31 mouse cellular contexts compared by ENCODE assay signal in genomic region chr2:132784039-132784438, GRCm38 (mm10). TPM values are rescaled to one million over a fixed set of nuclear protein-coding genes. Genes with fewer than 3 reads are reported as not detected.
DNase-seq lines count a peak whose midpoint lies in the region; ATAC-seq and TF ChIP-seq lines count a peak whose summit lies in the region.
"Had no signal": no experiment of that assay in that cellular context is flagged by ENCODE, and none has a peak within 500 bp of the region (broad histone marks: within the 10 kb centered on the region; RNA-seq: fewer than 3 reads in every experiment).

No protein-coding gene starts in this region.

- H3K9ac ChIP-seq in midbrain, embryonic 15.5 days: no peak overlapping the region
- no peak overlapping the region for H3K9ac ChIP-seq in midbrain, embryonic 13.5 days (replicated peaks)
- H3K9ac ChIP-seq: embryonic facial prominence, embryonic 15.5 days; forebrain, embryonic 12.5 days; heart, embryonic 15.5 days; hindbrain, embryonic 12.5 days; limb, embryonic 15.5 days; liver, embryonic 13.5 days; neural tube, embryonic 13.5 days had no signal

- WGBS in midbrain, embryonic 15.5 days: 83% methylated on average over 6 of the region's 6 CpGs
- 82% methylated on average over 6 of the region's 6 CpGs for WGBS in midbrain, embryonic 13.5 days
- 83% methylated on average over 6 of the region's 6 CpGs for WGBS in thymus, adult 2 months

- H3K27ac ChIP-seq in midbrain, embryonic 15.5 days: no peak overlapping the region
- no peak overlapping the region for H3K27ac ChIP-seq in midbrain, embryonic 13.5 days
- no peak overlapping the region for H3K27ac ChIP-seq in thymus, adult 2 months (ENCODE audit: control insufficient read depth, insufficient read depth, low read length)
- H3K27ac ChIP-seq: embryonic facial prominence, embryonic 10.5 days; embryonic facial prominence, embryonic 15.5 days; forebrain, embryonic 12.5 days; heart, embryonic 10.5 days; heart, embryonic 15.5 days; hindbrain, embryonic 12.5 days; limb, embryonic 10.5 days; limb, embryonic 15.5 days; liver, embryonic 13.5 days; neural tube, embryonic 13.5 days had no signal

- TF ChIP-seq POLR2A in thymus, adult 2 months (IDR thresholded peaks at IDR 0.05; ENCODE audit: control insufficient read depth, extremely low read depth, insufficient read depth, low read length, poor library complexity): no peak

- DNase-seq in cerebellum, postnatal 4 days (ENCODE audit: low spot score in 2 of 2): no peak
- DNase-seq in cerebellum, adult 9-10 months: peak; percentile 86
- peak; percentile 73 to 81 for DNase-seq in cerebellum, postnatal 36 days
- no peak for DNase-seq in kidney, postnatal 10 days
- DNase-seq in thymus, adult 2 months: no peak
- DNase-seq: adrenal gland, adult 8-10 months; gastrocnemius, postnatal 14 days; heart, adult 11 months; kidney, adult 9 months; kidney, postnatal 14 days; liver, embryonic 13.5 days; lung, adult 18-20 months; lung, postnatal 4 days; right cerebral cortex, postnatal 14 days; thymus, postnatal 14 days had no signal

- ATAC-seq in cerebellum, adult (ENCODE audit: insufficient number of reproducible peaks, low FRiP score, low TSS enrichment): peak; percentile 62; the same call in 1 of the 2 replicates
- ATAC-seq in midbrain, embryonic 15.5 days (replicated peaks): no peak
- no peak for ATAC-seq in midbrain, embryonic 13.5 days
- ATAC-seq: activated CD4-positive, CD25-positive, alpha-beta regulatory T cell, adult 4 months; intestine, embryonic 16.5 days; lung, postnatal 0 days had no signal

- H3K27me3 ChIP-seq in midbrain, embryonic 15.5 days (replicated peaks): no peaks in the 10 kb centered on the region
- 0 out of 2 replicates have a peak, but pooled peaks cover 3% of the 10 kb centered on the region for H3K27me3 ChIP-seq in midbrain, embryonic 13.5 days
- no peaks in the 10 kb centered on the region for H3K27me3 ChIP-seq in thymus, adult 2 months (ENCODE audit: control insufficient read depth, insufficient read depth, low read length)
- H3K27me3 ChIP-seq: hindbrain, embryonic 12.5 days; neural tube, embryonic 13.5 days had no signal

- peaks cover 8% of the 10 kb centered on the region for H3K4me1 ChIP-seq in midbrain, embryonic 15.5 days
- peaks cover 15% of the 10 kb centered on the region for H3K4me1 ChIP-seq in midbrain, embryonic 13.5 days (replicated peaks)
- H3K4me1 ChIP-seq in thymus, adult 2 months (replicated peaks; ENCODE audit: control insufficient read depth, insufficient read depth, low read length): peaks cover 4% of the 10 kb centered on the region

- TF ChIP-seq CTCF in thymus, adult 2 months (IDR thresholded peaks at IDR 0.05; ENCODE audit: borderline replicate concordance, control insufficient read depth, extremely low read depth, insufficient read depth, low read length, poor library complexity): no peak

- no peaks in the 10 kb centered on the region for H3K9me3 ChIP-seq in midbrain, embryonic 15.5 days
- H3K9me3 ChIP-seq in midbrain, embryonic 13.5 days: no peaks in the 10 kb centered on the region
- H3K9me3 ChIP-seq: embryonic facial prominence, embryonic 10.5 days; embryonic facial prominence, embryonic 15.5 days; forebrain, embryonic 12.5 days; heart, embryonic 10.5 days; heart, embryonic 15.5 days; hindbrain, embryonic 12.5 days; limb, embryonic 10.5 days; limb, embryonic 15.5 days; liver, embryonic 13.5 days; megakaryocyte, embryonic 14.5 days; neural tube, embryonic 13.5 days had no signal

- 0 out of 2 replicates have a peak overlapping the region, but pooled peaks have one; percentile 14 for H3K4me2 ChIP-seq in midbrain, embryonic 15.5 days
- no peak overlapping the region for H3K4me2 ChIP-seq in midbrain, embryonic 13.5 days (replicated peaks)
- H3K4me2 ChIP-seq: embryonic facial prominence, embryonic 15.5 days; forebrain, embryonic 12.5 days; heart, embryonic 15.5 days; hindbrain, embryonic 12.5 days; limb, embryonic 15.5 days; liver, embryonic 13.5 days; neural tube, embryonic 13.5 days had no signal

- H3K36me3 ChIP-seq in midbrain, embryonic 15.5 days (replicated peaks): no peaks in the 10 kb centered on the region
- H3K36me3 ChIP-seq in midbrain, embryonic 13.5 days: no peaks in the 10 kb centered on the region
- no peaks in the 10 kb centered on the region for H3K36me3 ChIP-seq in thymus, adult 2 months (ENCODE audit: control insufficient read depth, insufficient read depth, low read length)
- H3K36me3 ChIP-seq: embryonic facial prominence, embryonic 10.5 days; embryonic facial prominence, embryonic 15.5 days; forebrain, embryonic 12.5 days; heart, embryonic 10.5 days; heart, embryonic 15.5 days; hindbrain, embryonic 12.5 days; limb, embryonic 10.5 days; limb, embryonic 15.5 days; liver, embryonic 13.5 days; neural tube, embryonic 13.5 days had no signal

- H3K4me3 ChIP-seq in midbrain, embryonic 15.5 days: no peak overlapping the region
- H3K4me3 ChIP-seq in midbrain, embryonic 13.5 days (replicated peaks): no peak overlapping the region
- H3K4me3 ChIP-seq in thymus, adult 2 months (ENCODE audit: control insufficient read depth, insufficient read depth, low read length): no peak overlapping the region
- H3K4me3 ChIP-seq: embryonic facial prominence, embryonic 10.5 days; embryonic facial prominence, embryonic 15.5 days; forebrain, embryonic 12.5 days; heart, embryonic 10.5 days; heart, embryonic 15.5 days; hindbrain, embryonic 12.5 days; limb, embryonic 10.5 days; limb, embryonic 15.5 days; liver, embryonic 13.5 days; megakaryocyte, embryonic 14.5 days; neural tube, embryonic 13.5 days had no signal

RNA-seq across cellular contexts. Expression of gene Chgb, which starts 3.0 kb away (rescaled TPM):
- 87.9 and 97.5 TPM in 2 replicates for polyA plus RNA-seq in midbrain, embryonic 15.5 days (2015; fragmentation: Nextera tagmentation; extraction: Ambion mirVana)
- polyA plus RNA-seq in midbrain, embryonic 13.5 days (2015; fragmentation: Nextera tagmentation; extraction: Ambion mirVana): 66.3 and 77.7 TPM in 2 replicates
- polyA plus RNA-seq in thymus, adult 2 months (2012; rRNA removed): 0.04 and 0.08 TPM in 2 replicates

RNA-seq across cellular contexts. Expression of gene Trmt6, which starts 31.8 kb away (rescaled TPM):
- polyA plus RNA-seq in midbrain, embryonic 15.5 days (2015; fragmentation: Nextera tagmentation; extraction: Ambion mirVana): 17.8 and 21.8 TPM in 2 replicates
- 25.0 and 33.5 TPM in 2 replicates for polyA plus RNA-seq in midbrain, embryonic 13.5 days (2015; fragmentation: Nextera tagmentation; extraction: Ambion mirVana)
- polyA plus RNA-seq in thymus, adult 2 months (2012; rRNA removed): 4.5 TPM in 2 replicates

RNA-seq across cellular contexts. Expression of gene Mcm8, which starts 31.9 kb away (rescaled TPM):
- polyA plus RNA-seq in midbrain, embryonic 15.5 days (2015; fragmentation: Nextera tagmentation; extraction: Ambion mirVana): 5.2 and 5.5 TPM in 2 replicates
- 7.8 and 10.0 TPM in 2 replicates for polyA plus RNA-seq in midbrain, embryonic 13.5 days (2015; fragmentation: Nextera tagmentation; extraction: Ambion mirVana)
- 3.0 and 3.6 TPM in 2 replicates for polyA plus RNA-seq in thymus, adult 2 months (2012; rRNA removed)

Comparison
In these comparisons a context has a peak if more than half of its experiments do, and no peak if none do; other contexts are left out.
1. DNase-seq: peak in cerebellum, adult 9-10 months (single experiment) and cerebellum, postnatal 36 days (2 of 2); none in cerebellum, postnatal 4 days (0 of 2), kidney, postnatal 10 days (single experiment) and thymus, adult 2 months (single experiment).
2. RNA of gene Chgb, which starts 3.0 kb away (polyA plus RNA-seq): 87.9 to 97.5 TPM in midbrain, embryonic 15.5 days and 66.3 to 77.7 TPM in midbrain, embryonic 13.5 days; 0.04 to 0.08 TPM in thymus, adult 2 months; every median in the first group is over 10 times any median in the second.